Mouse (Mus musculus) heart, embryonic 13.5 days (tissue): ENCODE data around the gene Oscp1. TPM values are rescaled to one million over a fixed set of nuclear protein-coding genes. Genes with fewer than 3 reads are reported as not detected.

ENCODE experiments used
- ATAC-seq: fragments of 200-750 bp; cut with Nextera tagmentation; 2 replicates; pipeline ENCODE4 v1.8.0; 2017; ENCODE audit warnings: moderate TSS enrichment; ENCODE audit not compliant: insufficient number of reproducible peaks, low FRiP score, low TSS enrichment; ENCODE audit errors: extremely low read depth
- H3K27ac ChIP-seq: fragments of 300-500 bp; sonication (generic); replicated peaks from 2 replicates; pipeline ENCODE4 v1.5.1; 2015; ENCODE audit warnings: moderate library complexity, mild to moderate bottlenecking, inconsistent platforms
- H3K27me3 ChIP-seq: fragments of 300-500 bp; sonication (generic); replicated peaks from 2 replicates; pipeline ENCODE4 v1.6.1; 2015; ENCODE audit warnings: mild to moderate bottlenecking, inconsistent platforms
- H3K36me3 ChIP-seq: fragments of 300-500 bp; sonication (generic); 2 replicates; pipeline ENCODE4 v1.6.1; 2015; ENCODE audit warnings: mild to moderate bottlenecking, inconsistent platforms
- H3K4me1 ChIP-seq: fragments of 300-500 bp; sonication (generic); 2 replicates; pipeline ENCODE4 v1.6.1; 2015; ENCODE audit warnings: inconsistent platforms
- H3K4me2 ChIP-seq: fragments of 300-500 bp; sonication (generic); 2 replicates; pipeline ENCODE4 v1.6.1; 2015; ENCODE audit warnings: inconsistent platforms, mild to moderate bottlenecking, moderate library complexity
- H3K4me3 ChIP-seq: fragments of 300-500 bp; sonication (generic); 2 replicates; pipeline ENCODE4 v1.5.1; 2015; ENCODE audit warnings: moderate library complexity, mild to moderate bottlenecking, inconsistent platforms
- H3K9ac ChIP-seq: fragments of 300-500 bp; sonication (generic); 2 replicates; pipeline ENCODE4 v1.6.1; 2015; ENCODE audit warnings: inconsistent platforms, mild to moderate bottlenecking, moderate library complexity
- H3K9me3 ChIP-seq: fragments of 300-500 bp; sonication (generic); 2 replicates; pipeline ENCODE4 v1.6.1; 2016; ENCODE audit warnings: inconsistent platforms
- WGBS: fragments of 180-500 bp; shearing (Covaris S2); methylation state at CpG from one replicate; pipeline ENCODE4 v1.1.7; 2015; ENCODE audit warnings: mixed read lengths; 5-methylcytosine and 5-hydroxymethylcytosine counted together
- polyA plus RNA-seq: library from polyadenylated mRNA; unstranded; fragments of >200 nt; fragmentation: Nextera tagmentation; extraction: Ambion mirVana; gene quantifications from 2 replicates; pipeline ENCODE4 v1.2.1, GENCODE M21; 2015

Oscp1 gene
- polyA plus RNA-seq, 1 experiment from 2014 or later = 6.4 TPM

GRCm38 (mm10) chr4:126131290-126132121 is 73.1 kb downstream of the Oscp1 start:
- peak overlapping the region; percentile 21; the same call in 1 of the 2 replicates for H3K9ac ChIP-seq
- H3K4me3 ChIP-seq = no peak overlapping the region
- WGBS = 53% methylated on average over 10 of the region's 10 CpGs
- H3K36me3 ChIP-seq = peaks cover 82% of the 10 kb centered on the region
- H3K4me1 ChIP-seq = peaks cover 44% of the 10 kb centered on the region
- no peak for ATAC-seq
- H3K27ac ChIP-seq = peak overlapping the region; percentile 78
- H3K4me2 ChIP-seq = no peak overlapping the region
- H3K27me3 ChIP-seq = no peaks in the 10 kb centered on the region
- no peaks in the 10 kb centered on the region for H3K9me3 ChIP-seq

DNA sequence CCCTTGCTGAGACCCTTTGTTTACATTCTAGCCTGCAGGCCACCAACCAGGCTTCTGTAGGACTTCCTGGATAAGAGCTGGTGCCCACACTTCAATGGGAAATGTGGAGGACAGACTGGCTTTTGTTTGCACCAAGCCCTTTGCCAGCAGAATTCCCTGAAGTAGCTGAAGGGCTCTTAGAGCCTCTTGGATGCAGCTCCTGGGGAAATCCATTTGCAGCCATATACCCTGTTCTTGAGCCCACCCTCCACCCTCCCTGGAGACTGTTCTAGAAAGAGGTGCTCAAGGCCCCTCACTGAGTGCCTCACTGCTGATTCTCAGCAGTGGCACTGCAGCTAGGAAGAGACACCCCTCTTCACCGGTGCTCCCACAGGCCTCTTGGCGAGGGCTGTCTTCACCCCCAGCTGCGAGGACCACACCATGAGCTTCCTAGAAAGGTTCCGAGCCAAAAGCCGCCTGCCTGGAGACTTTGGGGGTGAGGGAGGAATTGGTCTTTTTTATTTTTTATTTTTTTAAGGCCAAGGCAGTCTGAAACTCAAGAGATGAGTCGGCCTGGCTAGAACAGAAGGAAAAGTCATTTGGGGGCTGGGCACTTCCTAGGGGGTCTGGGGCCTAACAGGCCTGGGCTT is 74.4 kb downstream of the Oscp1 start:
- Histone ChIP-seq H3K27ac (peak overlapping the region; percentile 17), H3K9me3 (no peaks in the 10 kb centered on the region), H3K4me1 (peaks cover 44% of the 10 kb centered on the region), H3K9ac (0 out of 2 replicates have a peak overlapping the region, but pooled peaks have one; percentile 10), H3K27me3 (no peaks in the 10 kb centered on the region), H3K36me3 (peaks cover 83% of the 10 kb centered on the region), H3K4me2 (no peak overlapping the region), H3K4me3 (no peak overlapping the region)
- ATAC-seq = no peak
- WGBS = 76% methylated on average over 6 of the region's 6 CpGs

GRCm38 (mm10) chr4:126134236-126134635 is 75.9 kb downstream of the Oscp1 start:
- Histone ChIP-seq H3K27ac (no peak overlapping the region), H3K27me3 (no peaks in the 10 kb centered on the region), H3K4me2 (no peak overlapping the region), H3K9me3 (no peaks in the 10 kb centered on the region), H3K9ac (no peak overlapping the region), H3K36me3 (peaks cover 83% of the 10 kb centered on the region), H3K4me1 (peaks cover 43% of the 10 kb centered on the region), H3K4me3 (no peak overlapping the region)
- no peak for ATAC-seq
- 89% methylated on average over 4 of the region's 4 CpGs for WGBS

- H3K4me3 ChIP-seq = no peak overlapping the region
- no peaks in the 10 kb centered on the region for H3K9me3 ChIP-seq
- H3K27me3 ChIP-seq = no peaks in the 10 kb centered on the region
- no peak overlapping the region for H3K27ac ChIP-seq
- H3K4me2 ChIP-seq = no peak overlapping the region
- no peak overlapping the region for H3K9ac ChIP-seq
- 81% methylated on average over 4 of the region's 4 CpGs for WGBS
- peaks cover 39% of the 10 kb centered on the region for H3K4me1 ChIP-seq
- H3K36me3 ChIP-seq = peaks cover 83% of the 10 kb centered on the region
- no peak for ATAC-seq
Observed at GRCm38 (mm10) chr4:126134639-126135038, 76.3 kb downstream of the Oscp1 start.

- no peak for ATAC-seq
- Histone ChIP-seq H3K4me1 (peaks cover 21% of the 10 kb centered on the region), H3K9ac (no peak overlapping the region), H3K4me2 (no peak overlapping the region), H3K4me3 (no peak overlapping the region), H3K27ac (no peak overlapping the region), H3K27me3 (no peaks in the 10 kb centered on the region), H3K36me3 (peaks cover 75% of the 10 kb centered on the region), H3K9me3 (no peaks in the 10 kb centered on the region)
- 74% methylated on average over 4 of the region's 4 CpGs for WGBS
Observed at GRCm38 (mm10) chr4:126137773-126138172, 79.4 kb downstream of the Oscp1 start.

GRCm38 (mm10) chr4:126141021-126141420 is 82.7 kb downstream of the Oscp1 start:
- no peaks in the 10 kb centered on the region for H3K27me3 ChIP-seq
- no peak overlapping the region for H3K4me3 ChIP-seq
- 46% methylated on average over 5 of the region's 5 CpGs for WGBS
- H3K4me2 ChIP-seq = no peak overlapping the region
- no peaks in the 10 kb centered on the region for H3K9me3 ChIP-seq
- H3K27ac ChIP-seq = peak overlapping the region; percentile 58
- no peak overlapping the region; the same call in 1 of the 2 replicates for H3K9ac ChIP-seq
- H3K36me3 ChIP-seq = peaks cover 48% of the 10 kb centered on the region
- peaks cover 13% of the 10 kb centered on the region for H3K4me1 ChIP-seq
- ATAC-seq = no peak

Other genes with a start within 250 kb of the Oscp1 start
- 0.43 and 0.69 TPM in 2 replicates for gene Csf3r, start 34.0 kb upstream of the Oscp1 start, polyA plus RNA-seq
- gene Mrps15, start 11.6 kb upstream of the Oscp1 start, polyA plus RNA-seq = 129 and 137 TPM in 2 replicates
- gene Lsm10, start 38.1 kb downstream of the Oscp1 start, polyA plus RNA-seq = 35.2 and 48.6 TPM in 2 replicates
- 26.4 and 26.6 TPM in 2 replicates for gene Stk40, start 45.4 kb downstream of the Oscp1 start, polyA plus RNA-seq
- gene Eva1b, start 89.2 kb downstream of the Oscp1 start, polyA plus RNA-seq = 30.9 and 34.2 TPM in 2 replicates
- gene Sh3d21, start 104.9 kb downstream of the Oscp1 start, polyA plus RNA-seq = 2.8 and 3.0 TPM in 2 replicates
- 127 and 134 TPM in 2 replicates for gene Thrap3, start 144.2 kb downstream of the Oscp1 start, polyA plus RNA-seq
- 36.7 and 37.1 TPM in 2 replicates for gene Map7d1, start 197.8 kb downstream of the Oscp1 start, polyA plus RNA-seq
- gene Trappc3, start 203.8 kb downstream of the Oscp1 start, polyA plus RNA-seq = 68.5 and 74.5 TPM in 2 replicates
- gene Col8a2, start 228.2 kb downstream of the Oscp1 start, polyA plus RNA-seq = 4.2 and 4.9 TPM in 2 replicates